Mouse (Mus musculus) heart, adult 2 months (tissue): ENCODE data around the gene BC051019.

Experiments
- CTCF ChIP-seq: fragments of 200-600 bp; IDR thresholded peaks from 2 replicates; pipeline ENCODE4 v1.8.1; 2022; ENCODE audit warnings: antibody characterized with exemption, mild to moderate bottlenecking, moderate library complexity
- EP300 ChIP-seq: fragments of 200-500 bp; IDR thresholded peaks from 2 replicates; pipeline ENCODE4 v1.6.1; 2011; ENCODE audit warnings: low read depth, low read length, control low read depth; ENCODE audit not compliant: insufficient read depth
- POLR2A ChIP-seq: fragments of 200-500 bp; IDR thresholded peaks from 2 replicates; pipeline ENCODE4 v1.6.1; 2011; ENCODE audit warnings: mild to moderate bottlenecking, low read depth, low read length, control low read depth; ENCODE audit not compliant: insufficient read depth

DNA sequence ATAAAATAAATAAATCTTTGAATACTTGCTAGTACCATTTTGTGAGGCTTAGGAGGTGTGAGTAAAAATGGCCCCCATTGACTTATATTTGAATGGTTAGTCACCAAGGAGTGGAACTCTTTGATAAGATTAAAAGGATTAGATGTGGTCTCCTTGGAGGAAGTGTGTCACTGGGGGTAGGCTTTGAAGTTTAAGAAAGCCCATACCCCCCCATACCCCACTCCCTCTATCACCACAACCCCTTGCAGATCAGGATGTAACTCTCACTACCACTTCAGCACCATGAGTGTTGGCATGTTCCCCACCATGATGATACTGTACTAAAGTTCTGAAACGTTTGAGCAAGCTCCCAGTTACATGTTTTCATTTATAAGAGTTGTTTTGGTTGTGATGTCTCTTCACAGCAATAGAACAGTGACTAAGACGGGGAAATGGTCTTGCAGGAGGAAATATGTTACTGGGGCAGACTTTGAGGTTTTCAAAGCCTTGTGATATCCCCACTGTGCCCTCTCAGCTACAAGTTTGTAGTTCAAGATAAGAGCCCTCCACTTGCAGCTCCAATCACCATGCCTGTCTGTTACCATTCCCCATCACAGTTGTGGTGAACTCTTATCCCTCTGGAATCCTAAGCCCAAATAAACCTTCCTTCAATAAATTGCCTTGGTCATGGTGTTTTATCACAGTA is 45.2 kb upstream of the BC051019 start:
- no peak for TF ChIP-seq CTCF
- TF ChIP-seq EP300: no peak
- TF ChIP-seq POLR2A: no peak
